In genomic region chr2:23068370-23068737, GRCm38 (mm10) we compare ENCODE assay signal across 8 mouse cellular contexts. TPM values are rescaled to one million over a fixed set of nuclear protein-coding genes. Genes with fewer than 3 reads are reported as not detected.
DNase-seq lines count a peak whose midpoint lies in the region; ATAC-seq and TF ChIP-seq lines count a peak whose summit lies in the region.

No protein-coding gene starts in this region.

- H3K79me3 ChIP-seq in C2C12 (ENCODE audit: low read depth), result peaks cover 1% of the 10 kb centered on the region

- WGBS in limb, embryonic 13.5 days, result under 1% methylated on average over 21 of the region's 21 CpGs
- WGBS in neural tube, embryonic 14.5 days, result under 1% methylated on average over 21 of the region's 21 CpGs

- DNase-seq in gastrocnemius, adult 2 months, result peak; percentile 56
- no peak for DNase-seq in gastrocnemius, postnatal 14 days
- DNase-seq in right cerebral cortex, postnatal 10 days (ENCODE audit: low spot score in 2 of 2), result no peak
- no peak for DNase-seq in embryo, embryonic 11 days

- no peaks in the 10 kb centered on the region for H3K36me3 ChIP-seq in C2C12 (ENCODE audit: control insufficient read depth, insufficient read depth)
- peaks cover 8% of the 10 kb centered on the region for H3K36me3 ChIP-seq in erythroblast, embryonic 14.5 days (ENCODE audit: control insufficient read depth)
- H3K36me3 ChIP-seq in limb, embryonic 13.5 days, result peaks cover under 1% of the 10 kb centered on the region; the same call in 1 of the 2 replicates
- H3K36me3 ChIP-seq in neural tube, embryonic 14.5 days (ENCODE audit: control insufficient read depth, insufficient read depth, low read length), result no peaks in the 10 kb centered on the region; the same call in 1 of the 2 replicates

- H3K27ac ChIP-seq in gastrocnemius, adult 2 months, result peak overlapping the region; percentile 98
- H3K27ac ChIP-seq in limb, embryonic 13.5 days, result peak overlapping the region; percentile 97
- H3K27ac ChIP-seq in neural tube, embryonic 14.5 days (ENCODE audit: low read depth, low read length), result peak overlapping the region; percentile 97

- H3ac ChIP-seq in C2C12 (ENCODE audit: control insufficient read depth, insufficient read length, low read depth), result peak overlapping the region; percentile 79

- H3K9ac ChIP-seq in limb, embryonic 13.5 days, result peak overlapping the region; percentile 88
- peak overlapping the region; percentile 80 for H3K9ac ChIP-seq in neural tube, embryonic 14.5 days (replicated peaks; ENCODE audit: low read depth, low read length)

- H3K4me2 ChIP-seq in limb, embryonic 13.5 days (replicated peaks), result peak overlapping the region; percentile 97
- H3K4me2 ChIP-seq in neural tube, embryonic 14.5 days (ENCODE audit: low read depth, low read length), result peak overlapping the region; percentile 99

- TF ChIP-seq CTCF in gastrocnemius, adult 2 months (IDR thresholded peaks at IDR 0.05), result no peak
- TF ChIP-seq CTCF in C2C12 (IDR thresholded peaks at IDR 0.05; ENCODE audit: control insufficient read depth, insufficient read depth, insufficient read length), result no peak

- peaks cover 14% of the 10 kb centered on the region for H3K79me2 ChIP-seq in C2C12 (ENCODE audit: control insufficient read depth, insufficient read depth)

- H3K4me1 ChIP-seq in erythroblast, embryonic 14.5 days (ENCODE audit: control insufficient read depth), result peaks cover 26% of the 10 kb centered on the region
- H3K4me1 ChIP-seq in limb, embryonic 13.5 days, result peaks cover 7% of the 10 kb centered on the region
- H3K4me1 ChIP-seq in neural tube, embryonic 14.5 days (ENCODE audit: control insufficient read depth, insufficient read depth, low read length), result 0 out of 2 replicates have a peak, but pooled peaks cover 3% of the 10 kb centered on the region

- intact Hi-C loops in gastrocnemius, adult 2 months (cut with DNase I), result loop anchor here (1.0 to 2.0 kb wide), 3 partner anchors 28 to 174 kb away; partner anchors contain the start of gene Abi1
- intact Hi-C loops in gastrocnemius, postnatal 14 days (cut with DNase I; ENCODE audit: low total_unique reads), result loop anchor here (10.0 kb wide), 1 partner anchor 174 kb away; the partner anchor contains the start of gene Pdss1

- H3K27me3 ChIP-seq in C2C12 (ENCODE audit: control insufficient read depth, insufficient read depth, insufficient read length), result no peaks in the 10 kb centered on the region
- no peaks in the 10 kb centered on the region for H3K27me3 ChIP-seq in erythroblast, embryonic 14.5 days (ENCODE audit: control insufficient read depth)
- no peaks in the 10 kb centered on the region for H3K27me3 ChIP-seq in limb, embryonic 13.5 days
- no peaks in the 10 kb centered on the region for H3K27me3 ChIP-seq in neural tube, embryonic 14.5 days (ENCODE audit: control insufficient read depth, insufficient read depth, low read length)

- peak; percentile 51 for ATAC-seq in limb, embryonic 13.5 days (ENCODE audit: low FRiP score, low read depth)
- ATAC-seq in neural tube, embryonic 14.5 days (ENCODE audit: low read depth), result peak; percentile 79

- peak overlapping the region; percentile 92 for H3K4me3 ChIP-seq in gastrocnemius, adult 2 months
- H3K4me3 ChIP-seq in C2C12 (ENCODE audit: insufficient read depth, poor library complexity, severe bottlenecking), result peak overlapping the region; percentile 71
- H3K4me3 ChIP-seq in erythroblast, embryonic 14.5 days (replicated peaks), result peak overlapping the region; percentile 94
- peak overlapping the region; percentile 73 for H3K4me3 ChIP-seq in limb, embryonic 13.5 days
- H3K4me3 ChIP-seq in neural tube, embryonic 14.5 days (ENCODE audit: low read depth, low read length), result peak overlapping the region; percentile 70

- H3K9me3 ChIP-seq in erythroblast, embryonic 14.5 days (ENCODE audit: control insufficient read depth, low read length), result no peaks in the 10 kb centered on the region
- H3K9me3 ChIP-seq in limb, embryonic 13.5 days, result no peaks in the 10 kb centered on the region
- H3K9me3 ChIP-seq in neural tube, embryonic 14.5 days (ENCODE audit: control insufficient read depth, low read length), result no peaks in the 10 kb centered on the region

TF ChIP-seq in C2C12, 6 proteins besides CTCF, POLR2A, EP300 and RAD21:
- no peak for TF ChIP-seq MYOD1 (IDR thresholded peaks at IDR 0.05; ENCODE audit: control insufficient read depth, insufficient read length, low read depth)
- no peak for TF ChIP-seq FOSL1 (IDR thresholded peaks at IDR 0.05; ENCODE audit: insufficient read depth, low read length, poor library complexity, severe bottlenecking)
- TF ChIP-seq MYOG (IDR thresholded peaks at IDR 0.05; ENCODE audit: control insufficient read depth, extremely low read depth, insufficient read length), result no peak
- no peak for TF ChIP-seq CEBPB (IDR thresholded peaks at IDR 0.05; ENCODE audit: low read depth)
- no peak for TF ChIP-seq USF1 (IDR thresholded peaks at IDR 0.05; ENCODE audit: low read depth)
- no peak for TF ChIP-seq MAX (IDR thresholded peaks at IDR 0.05)

RNA-seq across cellular contexts. Expression of gene Acbd5, which starts 0.4 kb away (rescaled TPM):
- 10 to 100 TPM; 27.1 to 31.4 TPM for total RNA-seq in gastrocnemius, adult 2 months (2021)
- total RNA-seq in gastrocnemius, postnatal 14 days (2021), result 10 to 100 TPM; 31.8 to 32.4 TPM
- 4.2 TPM for polyA plus RNA-seq in C2C12 (2012; fragmentation: generic; extraction: Trizol)
- 0.71 and 0.76 TPM in 2 replicates for polyA plus RNA-seq in erythroblast, embryonic 14.5 days (2012)
- polyA plus RNA-seq in limb, embryonic 13.5 days (2015; fragmentation: Nextera tagmentation; extraction: Ambion mirVana), result 38.1 and 39.5 TPM in 2 replicates
- polyA plus RNA-seq in neural tube, embryonic 14.5 days (2014; fragmentation: Nextera tagmentation; extraction: Ambion mirVana), result 70.0 and 78.3 TPM in 2 replicates

RNA-seq across cellular contexts. Expression of gene Abi1, which starts 28.3 kb away (rescaled TPM):
- 10 to 100 TPM; 17.3 to 18.9 TPM for total RNA-seq in gastrocnemius, adult 2 months (2021)
- 10 to 100 TPM; 21.6 to 24.3 TPM for total RNA-seq in gastrocnemius, postnatal 14 days (2021)
- 22.0 TPM for polyA plus RNA-seq in C2C12 (2012; fragmentation: generic; extraction: Trizol)
- 2.4 and 2.7 TPM in 2 replicates for polyA plus RNA-seq in erythroblast, embryonic 14.5 days (2012)
- 45.3 and 45.5 TPM in 2 replicates for polyA plus RNA-seq in limb, embryonic 13.5 days (2015; fragmentation: Nextera tagmentation; extraction: Ambion mirVana)
- 58.9 and 64.8 TPM in 2 replicates for polyA plus RNA-seq in neural tube, embryonic 14.5 days (2014; fragmentation: Nextera tagmentation; extraction: Ambion mirVana)
